Mouse (Mus musculus): ENCODE data around the gene Ralb.

Gene Ralb

DNA sequence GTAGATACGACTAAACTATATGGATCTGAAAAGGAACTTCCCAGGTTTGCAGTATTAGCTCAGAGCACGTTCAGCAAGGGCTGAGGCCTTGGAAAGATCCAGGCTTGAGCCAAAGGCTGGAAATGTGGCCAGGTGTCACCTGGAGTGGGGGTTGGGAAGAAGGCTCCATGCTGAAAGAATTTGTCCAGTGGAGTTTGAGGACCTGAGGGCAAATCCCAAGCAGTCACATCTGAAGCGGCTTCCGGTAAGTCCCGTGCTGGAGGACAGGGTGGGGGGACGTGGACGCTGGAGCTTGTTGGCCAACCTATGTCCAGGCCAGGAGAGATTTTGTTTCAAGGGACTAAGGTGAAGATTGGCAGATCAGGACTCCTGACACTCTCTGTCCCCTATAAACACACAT, 19.2 kb upstream of the Ralb start:
- DNase-seq, result peak; percentile 31 to 40

- no peak for DNase-seq
Observed at GRCm38 (mm10) chr1:119523369-119523768, 18.8 kb upstream of the Ralb start.

- peak; percentile 79 to 88 for DNase-seq
Observed at GRCm38 (mm10) chr1:119522726-119523125, 18.1 kb upstream of the Ralb start.

GRCm38 (mm10) chr1:119521681-119522080, 17.1 kb upstream of the Ralb start:
- DNase-seq, result peak in 1 of 2 experiments; percentile 41

DNA sequence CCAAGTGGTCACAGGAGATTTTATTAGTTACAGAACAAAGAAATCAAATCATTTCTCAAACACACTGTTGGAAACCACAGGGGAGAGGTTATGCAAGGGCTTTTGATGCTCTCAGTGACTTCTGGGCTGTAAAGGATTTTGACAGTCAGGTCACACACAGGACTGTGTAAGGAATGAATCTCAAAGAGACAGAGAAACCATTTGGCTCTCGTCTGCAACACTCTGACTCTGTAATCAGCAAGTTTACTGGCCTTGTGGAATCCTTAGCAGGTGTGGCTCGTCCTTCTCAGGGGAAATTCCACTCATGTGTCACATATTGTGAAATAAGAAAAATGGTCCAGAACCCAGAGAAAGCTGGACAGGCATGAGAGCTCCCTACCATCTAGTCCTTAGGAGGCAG, 16.4 kb upstream of the Ralb start:
- no peak for DNase-seq

- DNase-seq, result no peak
Observed at GRCm38 (mm10) chr1:119519286-119519685, 14.7 kb upstream of the Ralb start.

DNA sequence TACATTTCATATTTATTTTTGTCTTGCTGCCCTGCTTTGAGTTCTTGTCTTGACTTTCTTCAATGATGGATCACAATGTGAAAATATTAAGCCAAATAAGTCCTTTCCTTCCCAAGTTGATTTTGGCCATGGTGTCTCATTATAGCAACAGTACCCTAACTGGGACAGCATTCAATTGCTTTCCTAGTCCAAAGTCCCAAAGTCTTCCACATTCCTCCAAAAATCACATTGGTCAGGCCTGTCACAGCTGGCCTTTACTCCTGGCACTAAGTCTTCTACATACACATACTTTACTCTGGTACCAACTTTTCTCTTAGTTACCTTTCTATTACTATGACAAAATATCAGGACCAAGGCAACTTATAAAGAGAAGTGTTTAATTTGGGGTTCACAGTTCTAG, 14.2 kb upstream of the Ralb start:
- no peak for DNase-seq

DNA sequence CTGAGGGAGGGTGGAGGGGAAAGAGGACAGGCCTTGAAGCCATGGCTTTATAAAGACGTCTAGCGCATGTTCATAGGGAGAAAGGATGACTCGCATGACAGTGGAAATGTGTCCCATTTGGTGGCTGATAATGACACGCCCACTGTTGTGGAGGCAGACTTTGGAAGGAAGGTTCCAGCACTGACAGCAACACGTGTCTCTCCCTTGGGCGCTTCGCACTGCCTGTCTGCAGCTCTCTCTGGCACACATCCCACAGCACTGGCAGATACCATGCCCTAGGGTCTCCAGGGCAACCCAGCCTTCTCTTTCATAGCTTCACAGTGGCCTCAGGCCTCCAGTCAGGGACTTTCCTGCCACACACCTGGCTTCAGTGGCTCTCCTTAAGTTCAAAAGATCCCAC, 13.5 kb upstream of the Ralb start:
- DNase-seq, result no peak

DNA sequence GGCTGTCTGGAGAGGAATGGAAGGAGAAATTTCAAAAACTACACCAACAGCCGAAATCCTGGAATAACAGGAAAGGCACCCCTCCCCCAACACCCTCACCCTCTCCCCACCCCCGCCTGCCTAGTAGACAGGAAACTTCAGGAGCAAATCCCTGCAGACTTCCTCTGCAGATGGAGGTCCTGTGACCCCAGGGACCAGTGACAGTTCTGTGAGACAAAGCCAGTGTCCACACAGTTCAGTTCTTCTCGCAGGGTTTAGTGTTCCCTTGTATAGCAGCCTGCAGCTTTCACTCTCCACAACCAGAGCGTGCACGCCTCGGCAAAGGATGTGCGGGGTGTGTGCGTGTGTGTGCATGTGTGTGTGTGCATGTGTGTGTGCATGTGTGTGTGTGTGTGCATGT, 6.3 kb upstream of the Ralb start:
- no peak for DNase-seq

GRCm38 (mm10) chr1:119510409-119510808, 5.8 kb upstream of the Ralb start:
- DNase-seq, result no peak

DNA sequence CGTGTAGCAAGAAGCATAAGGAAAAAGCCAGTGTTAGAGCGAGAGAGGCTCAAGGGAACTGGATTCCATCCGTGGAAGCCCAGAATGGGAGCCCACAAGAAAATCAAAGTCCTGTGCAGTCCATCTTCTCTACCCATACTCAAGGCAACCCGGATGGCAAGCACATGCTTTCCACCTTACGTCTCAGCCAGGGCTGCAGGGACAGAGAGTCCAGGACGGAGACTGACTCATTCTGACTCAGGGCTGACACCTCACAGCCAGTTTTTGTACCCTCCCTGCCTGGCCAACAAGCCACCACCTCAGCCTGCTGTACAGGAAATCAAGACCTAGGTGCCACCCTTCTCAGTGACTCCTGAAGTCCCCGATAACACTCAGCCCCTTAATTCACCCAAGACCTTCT, 4.9 kb upstream of the Ralb start:
- no peak for DNase-seq

GRCm38 (mm10) chr1:119508548-119508947, 4.0 kb upstream of the Ralb start:
- peak; percentile 57 to 67 for DNase-seq

- DNase-seq, result no peak
Observed at GRCm38 (mm10) chr1:119505951-119506350, 1.4 kb upstream of the Ralb start.

DNA sequence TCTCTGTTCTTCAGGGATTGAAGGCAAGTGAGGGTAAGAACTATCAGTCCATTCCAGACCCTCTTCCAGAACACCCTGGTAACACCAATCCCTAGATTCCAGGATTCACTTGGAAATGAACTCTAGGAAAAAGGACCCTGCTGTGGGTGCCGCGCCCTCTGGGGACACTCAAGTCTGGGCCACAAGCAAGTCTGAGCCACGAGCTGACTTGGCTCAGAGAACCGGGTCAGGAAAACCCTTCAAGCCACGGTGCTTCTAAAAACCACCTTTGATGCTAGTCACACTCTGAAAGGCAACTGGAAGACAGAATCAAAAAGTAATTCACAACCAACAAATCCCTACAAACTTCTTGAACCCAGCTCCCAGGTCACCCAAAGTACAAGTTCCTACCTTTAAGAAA, 786 bp downstream of the Ralb start:
- DNase-seq, result no peak

GRCm38 (mm10) chr1:119503181-119503580, 1.4 kb downstream of the Ralb start:
- DNase-seq, result no peak

DNA sequence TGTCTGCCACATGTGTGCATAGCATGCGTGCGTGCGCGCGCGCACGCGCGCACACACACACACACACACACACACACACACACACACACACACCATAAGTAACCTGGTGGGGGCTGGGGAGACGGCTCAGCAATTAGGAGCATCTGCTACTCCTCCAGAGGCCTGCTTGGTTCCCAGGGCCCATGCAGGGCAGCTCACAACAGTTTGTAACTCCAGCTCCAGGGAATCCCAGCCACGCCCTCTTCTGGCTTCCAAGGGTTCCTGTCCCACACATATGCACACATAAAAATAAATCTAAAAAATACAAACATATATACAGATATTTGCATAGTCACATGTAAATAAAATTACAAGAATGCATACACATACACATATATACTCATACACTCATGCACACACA, 1.9 kb downstream of the Ralb start:
- DNase-seq, result no peak

- no peak for DNase-seq
Observed at GRCm38 (mm10) chr1:119501881-119502280, 2.7 kb downstream of the Ralb start.

- no peak for DNase-seq
Observed at GRCm38 (mm10) chr1:119499456-119499855, 5.1 kb downstream of the Ralb start.

DNA sequence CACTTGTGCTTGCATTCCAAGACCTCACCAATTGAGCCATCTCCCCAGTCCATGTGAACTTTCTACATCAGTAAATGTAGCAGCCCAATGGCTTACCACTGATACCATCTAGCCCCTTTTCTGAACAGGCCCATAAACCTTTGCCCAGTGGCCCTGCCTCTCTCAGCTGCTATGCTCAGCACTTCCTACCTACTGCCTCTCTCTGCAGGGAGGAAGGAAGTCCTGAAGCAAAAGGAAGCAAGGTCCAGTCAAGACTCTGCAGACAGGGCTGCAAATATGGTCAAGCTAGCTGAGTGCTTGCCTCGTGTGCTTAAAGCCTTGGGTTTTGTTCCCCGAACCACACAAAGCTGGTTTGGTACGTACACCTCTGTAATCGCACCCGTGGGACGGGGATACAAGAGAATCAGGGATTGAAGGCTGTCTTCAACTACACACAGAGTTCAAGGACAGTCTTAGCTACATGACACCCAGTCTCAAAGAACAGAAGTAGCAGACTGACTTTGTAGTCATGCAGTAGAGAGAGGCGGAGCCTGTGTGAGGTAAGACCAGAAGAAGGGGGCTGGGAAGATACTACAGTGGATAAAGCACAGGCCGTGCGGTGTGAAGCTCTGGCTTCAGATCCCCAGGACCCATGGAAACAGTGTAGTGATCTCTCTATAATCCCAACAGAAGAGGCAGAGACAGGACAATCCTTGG, 5.9 kb downstream of the Ralb start:
- peak in 1 of 2 experiments; percentile 41 for DNase-seq

GRCm38 (mm10) chr1:119497346-119498004, 7.1 kb downstream of the Ralb start:
- no peak for DNase-seq

DNA sequence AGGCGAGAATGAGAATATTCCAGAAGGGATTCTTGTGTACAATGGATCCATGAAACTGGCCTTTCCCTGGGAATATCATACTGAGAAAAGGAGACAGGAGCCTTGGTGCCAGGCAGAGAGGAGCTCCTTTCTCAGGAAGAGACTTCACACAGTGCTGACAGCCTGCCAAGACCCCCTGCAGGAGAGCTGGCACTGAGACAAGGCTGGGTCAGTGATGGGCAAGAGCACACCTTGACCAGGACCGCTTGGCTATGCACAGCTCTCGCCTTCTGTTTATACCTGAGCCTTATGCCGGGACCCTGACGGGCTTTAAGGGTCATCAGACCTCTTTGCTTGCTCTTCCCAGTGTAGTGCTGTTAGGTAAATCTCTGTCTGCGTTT, 9.2 kb downstream of the Ralb start:
- DNase-seq, result peak; percentile 63 to 80

DNA sequence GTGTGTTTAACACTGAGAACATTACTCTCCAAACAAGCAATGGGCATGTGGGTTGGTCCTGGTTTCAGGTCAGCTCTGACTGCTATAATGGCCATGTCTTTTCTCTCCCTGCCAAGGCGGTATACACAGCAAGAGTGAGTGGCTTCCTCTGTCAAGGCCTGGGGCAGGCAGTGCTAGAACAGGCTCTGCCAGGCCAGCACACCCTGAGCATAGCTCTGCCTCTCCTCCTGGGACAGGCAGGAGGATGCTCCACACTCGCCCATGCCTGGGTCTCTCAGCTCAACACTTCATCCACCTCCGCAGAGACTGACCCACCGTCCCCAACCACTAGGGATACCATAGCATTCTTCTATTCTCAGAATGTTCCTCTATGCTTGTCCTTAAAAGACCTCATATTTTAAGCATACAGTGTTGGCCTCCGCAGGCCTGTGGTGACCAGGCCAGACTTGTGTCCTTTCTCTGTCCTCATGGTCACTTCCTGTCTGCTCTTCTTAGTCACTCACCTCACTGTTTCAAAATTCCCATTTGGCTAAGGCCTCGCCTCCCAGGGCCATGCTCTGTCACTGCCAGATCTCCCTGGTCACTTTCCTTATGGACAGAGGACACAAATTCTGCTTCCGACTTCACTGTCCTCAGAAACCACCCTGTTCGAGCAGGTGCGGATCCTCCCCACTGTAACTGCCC, 9.7 kb downstream of the Ralb start:
- no peak for DNase-seq

- DNase-seq, result no peak
Observed at GRCm38 (mm10) chr1:119494024-119494711, 10.4 kb downstream of the Ralb start.

DNA sequence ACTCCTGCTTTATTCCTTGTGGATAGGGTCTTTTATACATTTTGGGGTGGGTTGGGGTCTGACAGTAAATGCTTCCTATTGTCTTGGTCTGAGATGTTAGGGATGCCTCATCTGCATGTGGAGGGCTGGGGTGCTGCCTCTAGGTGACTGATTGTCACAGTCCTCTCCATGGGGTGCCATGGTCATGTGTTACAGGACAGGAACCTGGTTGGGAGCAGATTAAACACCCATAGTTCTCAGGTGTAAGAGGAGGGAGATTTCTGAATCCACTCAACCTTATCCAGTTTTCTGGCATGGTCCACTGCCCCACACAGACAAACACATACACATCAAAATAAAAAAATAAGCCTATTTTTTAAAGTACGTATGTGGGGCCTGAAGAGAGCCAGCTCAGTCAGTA, 12.1 kb downstream of the Ralb start:
- DNase-seq, result no peak
